Mouse (Mus musculus) liver, embryonic 13.5 days (tissue): ENCODE measurements around the gene Fer. TPM values are rescaled to one million over a fixed set of nuclear protein-coding genes. Genes with fewer than 3 reads are reported as not detected.

Experiments used
- ATAC-seq: fragments of 200-750 bp; cut with Nextera tagmentation; 2 replicates; pipeline ENCODE4 v1.8.0; 2017; ENCODE audit warnings: low read depth, mild to moderate bottlenecking, moderate number of reproducible peaks, moderate library complexity
- DNase-seq: peaks from one replicate; pipeline ENCODE4 v3.0.0; 2022
- H3K27ac ChIP-seq: fragments of 300-500 bp; sonication (generic); 2 replicates; pipeline ENCODE4 v1.5.1; 2015; ENCODE audit warnings: moderate library complexity, mild to moderate bottlenecking, inconsistent platforms
- H3K27me3 ChIP-seq: fragments of 300-500 bp; sonication (generic); 2 replicates; pipeline ENCODE4 v1.6.1; 2015; ENCODE audit warnings: mild to moderate bottlenecking, inconsistent platforms
- H3K36me3 ChIP-seq: fragments of 300-500 bp; sonication (generic); 2 replicates; pipeline ENCODE4 v1.6.1; 2015; ENCODE audit warnings: mild to moderate bottlenecking, inconsistent platforms
- H3K4me1 ChIP-seq: fragments of 300-500 bp; sonication (generic); replicated peaks from 2 replicates; pipeline ENCODE4 v1.6.1; 2015; ENCODE audit warnings: inconsistent platforms
- H3K4me2 ChIP-seq: fragments of 300-500 bp; sonication (generic); 2 replicates; pipeline ENCODE4 v1.6.1; 2015; ENCODE audit warnings: inconsistent platforms, mild to moderate bottlenecking, moderate library complexity
- H3K4me3 ChIP-seq: fragments of 300-500 bp; sonication (generic); replicated peaks from 2 replicates; pipeline ENCODE4 v1.5.1; 2015; ENCODE audit warnings: mild to moderate bottlenecking, inconsistent platforms
- H3K9ac ChIP-seq: fragments of 300-500 bp; sonication (generic); 2 replicates; pipeline ENCODE4 v1.6.1; 2015; ENCODE audit warnings: mild to moderate bottlenecking, inconsistent platforms
- H3K9me3 ChIP-seq: fragments of 300-500 bp; sonication (generic); replicated peaks from 2 replicates; pipeline ENCODE4 v1.6.1; 2016; ENCODE audit warnings: inconsistent platforms
- WGBS: fragments of 180-500 bp; shearing (Covaris S2); methylation state at CpG from one replicate; pipeline ENCODE4 v1.1.7; 2015; ENCODE audit not compliant: insufficient replicate concordance; 5-methylcytosine and 5-hydroxymethylcytosine counted together
- polyA plus RNA-seq: library from polyadenylated mRNA; unstranded; fragments of >200 nt; fragmentation: Nextera tagmentation; extraction: Ambion mirVana; gene quantifications from 2 replicates; pipeline ENCODE4 v1.2.1, GENCODE M21; 2015

Gene Fer
- polyA plus RNA-seq, 1 experiment from 2014 or later, result 9.3 TPM

- 75% methylated on average over 5 of the region's 5 CpGs for WGBS
- Histone ChIP-seq H3K9ac (no peak overlapping the region), H3K27ac (no peak overlapping the region), H3K27me3 (no peaks in the 10 kb centered on the region), H3K4me1 (peaks cover 7% of the 10 kb centered on the region), H3K4me2 (no peak overlapping the region), H3K4me3 (no peak overlapping the region), H3K9me3 (no peaks in the 10 kb centered on the region), H3K36me3 (no peaks in the 10 kb centered on the region)
- no peak for DNase-seq
- ATAC-seq, result no peak
These were observed 156.8 kb downstream of the Fer start for GRCm38 (mm10) chr17:64019646-64020045.

- H3K27me3 ChIP-seq, result no peaks in the 10 kb centered on the region
- WGBS, result 41% methylated on average over 2 of the region's 2 CpGs
- no peak overlapping the region for H3K4me2 ChIP-seq
- no peak for DNase-seq
- no peak overlapping the region for H3K9ac ChIP-seq
- no peaks in the 10 kb centered on the region for H3K36me3 ChIP-seq
- no peak overlapping the region for H3K4me3 ChIP-seq
- no peak for ATAC-seq
- H3K4me1 ChIP-seq, result no peaks in the 10 kb centered on the region
- no peaks in the 10 kb centered on the region for H3K9me3 ChIP-seq
- H3K27ac ChIP-seq, result no peak overlapping the region
These were observed 163.6 kb downstream of the Fer start for GRCm38 (mm10) chr17:64026485-64026884.

- Histone ChIP-seq H3K27me3 (no peaks in the 10 kb centered on the region), H3K27ac (no peak overlapping the region), H3K36me3 (peaks cover 2% of the 10 kb centered on the region; the same call in 1 of the 2 replicates), H3K4me1 (no peaks in the 10 kb centered on the region), H3K4me2 (no peak overlapping the region), H3K9ac (no peak overlapping the region), H3K4me3 (no peak overlapping the region), H3K9me3 (no peaks in the 10 kb centered on the region)
- DNase-seq, result no peak
- ATAC-seq, result no peak
These were observed 178.9 kb downstream of the Fer start for GRCm38 (mm10) chr17:64041771-64042170.

GRCm38 (mm10) chr17:64045326-64045725 is 182.5 kb downstream of the Fer start:
- Histone ChIP-seq H3K27ac (no peak overlapping the region), H3K27me3 (no peaks in the 10 kb centered on the region), H3K9me3 (no peaks in the 10 kb centered on the region), H3K4me3 (no peak overlapping the region), H3K4me1 (no peaks in the 10 kb centered on the region), H3K4me2 (no peak overlapping the region), H3K36me3 (no peaks in the 10 kb centered on the region), H3K9ac (no peak overlapping the region)
- DNase-seq (no peak), ATAC-seq (no peak)
- WGBS, result 79% methylated on average over 7 of the region's 7 CpGs

- Histone ChIP-seq H3K27ac (no peak overlapping the region), H3K36me3 (no peaks in the 10 kb centered on the region), H3K9me3 (no peaks in the 10 kb centered on the region), H3K4me3 (no peak overlapping the region), H3K27me3 (no peaks in the 10 kb centered on the region), H3K4me2 (no peak overlapping the region), H3K9ac (no peak overlapping the region), H3K4me1 (no peaks in the 10 kb centered on the region)
- WGBS, result 76% methylated on average over 3 of the region's 3 CpGs
- no peak for ATAC-seq
- no peak for DNase-seq
These were observed 183.7 kb downstream of the Fer start for GRCm38 (mm10) chr17:64046557-64046956.

GRCm38 (mm10) chr17:64050911-64051310 is 188.0 kb downstream of the Fer start:
- DNase-seq (no peak), ATAC-seq (no peak)
- Histone ChIP-seq H3K9me3 (no peaks in the 10 kb centered on the region), H3K27me3 (no peaks in the 10 kb centered on the region), H3K4me2 (no peak overlapping the region), H3K4me1 (no peaks in the 10 kb centered on the region), H3K36me3 (no peaks in the 10 kb centered on the region), H3K9ac (no peak overlapping the region), H3K27ac (no peak overlapping the region), H3K4me3 (no peak overlapping the region)
- WGBS, result 83% methylated on average over 5 of the region's 5 CpGs

- DNase-seq (no peak), ATAC-seq (no peak)
- WGBS, result 83% methylated on average over 11 of the region's 11 CpGs
- H3K9ac ChIP-seq, result no peak overlapping the region
- H3K4me2 ChIP-seq, result no peak overlapping the region
- no peaks in the 10 kb centered on the region for H3K9me3 ChIP-seq
- H3K27ac ChIP-seq, result no peak overlapping the region
- H3K4me1 ChIP-seq, result no peaks in the 10 kb centered on the region
- H3K27me3 ChIP-seq, result no peaks in the 10 kb centered on the region
- no peaks in the 10 kb centered on the region for H3K36me3 ChIP-seq
- no peak overlapping the region for H3K4me3 ChIP-seq
These were observed 190.8 kb downstream of the Fer start for GRCm38 (mm10) chr17:64053636-64054035.

- Histone ChIP-seq H3K4me3 (no peak overlapping the region), H3K4me2 (no peak overlapping the region), H3K27me3 (no peaks in the 10 kb centered on the region), H3K9ac (no peak overlapping the region), H3K27ac (no peak overlapping the region), H3K36me3 (no peaks in the 10 kb centered on the region), H3K4me1 (no peaks in the 10 kb centered on the region), H3K9me3 (no peaks in the 10 kb centered on the region)
- DNase-seq, result no peak
- no peak for ATAC-seq
These were observed 197.7 kb downstream of the Fer start for GRCm38 (mm10) chr17:64060529-64060928.

- Histone ChIP-seq H3K4me1 (no peaks in the 10 kb centered on the region), H3K4me3 (no peak overlapping the region), H3K9me3 (no peaks in the 10 kb centered on the region), H3K27ac (no peak overlapping the region), H3K9ac (no peak overlapping the region), H3K36me3 (no peaks in the 10 kb centered on the region), H3K4me2 (no peak overlapping the region), H3K27me3 (no peaks in the 10 kb centered on the region)
- ATAC-seq, result peak; percentile 41; the same call in 1 of the 2 replicates
- no peak for DNase-seq
- 51% methylated on average over 3 of the region's 3 CpGs for WGBS
These were observed 202.4 kb downstream of the Fer start for GRCm38 (mm10) chr17:64065243-64065642.

GRCm38 (mm10) chr17:64077392-64077791 is 214.5 kb downstream of the Fer start:
- 85% methylated on average over 7 of the region's 7 CpGs for WGBS
- Histone ChIP-seq H3K4me2 (no peak overlapping the region), H3K27ac (no peak overlapping the region), H3K4me1 (no peaks in the 10 kb centered on the region), H3K27me3 (no peaks in the 10 kb centered on the region), H3K4me3 (no peak overlapping the region), H3K9ac (no peak overlapping the region), H3K36me3 (no peaks in the 10 kb centered on the region), H3K9me3 (no peaks in the 10 kb centered on the region)
- ATAC-seq (no peak), DNase-seq (no peak)

- no peaks in the 10 kb centered on the region for H3K9me3 ChIP-seq
- H3K4me3 ChIP-seq, result no peak overlapping the region
- no peaks in the 10 kb centered on the region for H3K36me3 ChIP-seq
- H3K27me3 ChIP-seq, result no peaks in the 10 kb centered on the region
- no peak for ATAC-seq
- no peak for DNase-seq
- H3K9ac ChIP-seq, result no peak overlapping the region
- WGBS, result 64% methylated on average over 5 of the region's 5 CpGs
- H3K4me2 ChIP-seq, result no peak overlapping the region
- H3K4me1 ChIP-seq, result no peaks in the 10 kb centered on the region
- no peak overlapping the region for H3K27ac ChIP-seq
These were observed 221.9 kb downstream of the Fer start for GRCm38 (mm10) chr17:64084751-64085150.

- Histone ChIP-seq H3K4me3 (no peak overlapping the region), H3K4me1 (no peaks in the 10 kb centered on the region), H3K36me3 (no peaks in the 10 kb centered on the region), H3K9me3 (no peaks in the 10 kb centered on the region), H3K4me2 (no peak overlapping the region), H3K9ac (no peak overlapping the region), H3K27me3 (no peaks in the 10 kb centered on the region), H3K27ac (no peak overlapping the region)
- DNase-seq, result no peak
- WGBS, result 75% methylated on average over 2 of the region's 2 CpGs
- no peak for ATAC-seq
These were observed 222.6 kb downstream of the Fer start for GRCm38 (mm10) chr17:64085493-64085892.
